Mouse (Mus musculus) gastrocnemius, postnatal 4 days (tissue): Measurements from ENCODE around the gene Hspd1. TPM values are rescaled to one million over a fixed set of nuclear protein-coding genes. Genes with fewer than 3 reads are reported as not detected.
"Not testable (repeated sequence)": the region's sequence is repeated elsewhere in the genome, so short reads cannot be mapped to it uniquely, and the experiment has no call there.

ENCODE experiments used
- DNase-seq, 2 experiments: peaks; one replicate each; pipeline ENCODE4 v3.0.0; 2021 to 2022; ENCODE audit warnings: low spot score in 2 of 2, mixed read lengths in 2 of 2
- long read RNA-seq, 2 experiments: library from polyadenylated mRNA; stranded (forward); transcript quantifications; one replicate each; pipeline ENCODE4 v2.0.0; 2021
- total RNA-seq, 2 experiments: library from RNA; stranded (reverse); gene quantifications; 2 replicates each; pipeline ENCODE4 v1.2.3; 2021

Gene Hspd1
- total RNA-seq = 100 to 1,000 TPM; 191 to 196 TPM
- long read RNA-seq, experiment 1, transcript Hspd1-201 (12 exons, 2,423 nt) = major isoform, 261 of 347 reads
- long read RNA-seq, experiment 1, partial matches to known transcripts = 31 of 347 reads
- long read RNA-seq, experiment 1, other reads (novel, unspliced or antisense) = 55 of 347 reads
- long read RNA-seq, experiment 2, transcript Hspd1-201 (12 exons, 2,423 nt) = major isoform, 295 of 381 reads
- long read RNA-seq, experiment 2, partial matches to known transcripts = 30 of 381 reads
- long read RNA-seq, experiment 2, other reads (novel, unspliced or antisense) = 56 of 381 reads

DNA sequence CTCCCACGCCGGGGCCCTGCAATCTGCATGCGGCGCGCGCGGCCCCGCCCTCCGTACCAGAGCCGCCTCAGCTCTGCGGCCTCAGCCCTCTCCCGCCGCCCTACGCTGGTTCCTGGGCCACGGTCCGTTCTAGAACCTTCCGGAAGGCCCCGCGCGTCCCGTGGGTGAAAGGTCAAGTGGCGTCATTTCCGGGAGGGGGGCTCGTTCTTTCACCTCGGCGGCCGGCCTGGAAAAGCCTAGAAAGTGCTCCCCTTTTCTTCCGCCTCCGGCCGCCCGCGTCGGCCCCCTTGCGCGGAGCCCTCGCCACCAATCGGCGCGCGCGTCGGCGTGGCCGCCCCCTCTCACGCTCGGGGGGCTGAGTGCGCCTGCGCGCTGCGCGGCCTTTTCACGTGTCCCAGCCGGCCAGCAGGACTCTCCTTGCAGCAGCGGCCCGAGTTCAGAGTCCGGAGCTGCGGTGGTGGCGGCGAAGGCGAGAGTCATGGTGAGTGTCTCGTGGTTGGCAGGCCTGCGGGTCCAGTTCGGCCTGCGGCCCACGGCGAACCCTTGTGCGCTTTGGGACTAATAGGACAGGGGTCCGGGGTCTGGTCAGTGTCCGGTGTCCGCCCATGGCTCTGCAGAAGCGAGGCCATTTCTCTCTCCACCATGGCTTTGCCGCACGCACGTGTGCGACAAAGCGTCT, at the start of gene Hspd1, which contains the start of gene Hspe1:
Gene Hspd1 (minus strand): TSS at position 312 of the 679 bp plus-strand sequence.
Gene Hspe1 (plus strand): TSS at position 201 of the 679 bp plus-strand sequence.
- DNase-seq = peak; percentile 97 to 99

DNA sequence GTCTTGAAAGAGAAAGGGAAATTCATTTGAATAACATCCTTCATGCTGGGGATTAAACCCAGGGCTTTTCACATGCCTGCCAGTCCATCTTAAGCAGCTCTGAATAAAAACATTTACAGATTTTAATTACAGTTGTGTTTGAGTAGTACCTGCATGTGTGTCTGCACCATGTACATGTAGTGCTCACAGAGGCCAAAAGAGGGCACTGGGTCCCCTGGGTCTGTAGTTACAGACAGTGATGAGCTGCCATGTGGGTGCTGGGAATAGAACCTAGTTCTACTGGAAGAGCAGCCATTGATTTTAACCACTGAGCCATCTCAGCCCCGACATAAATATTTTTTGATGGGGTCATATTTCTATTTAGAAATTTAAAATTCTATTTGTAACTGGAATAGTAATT, 47.8 kb upstream of the Hspd1 start:
- DNase-seq = no peak

DNA sequence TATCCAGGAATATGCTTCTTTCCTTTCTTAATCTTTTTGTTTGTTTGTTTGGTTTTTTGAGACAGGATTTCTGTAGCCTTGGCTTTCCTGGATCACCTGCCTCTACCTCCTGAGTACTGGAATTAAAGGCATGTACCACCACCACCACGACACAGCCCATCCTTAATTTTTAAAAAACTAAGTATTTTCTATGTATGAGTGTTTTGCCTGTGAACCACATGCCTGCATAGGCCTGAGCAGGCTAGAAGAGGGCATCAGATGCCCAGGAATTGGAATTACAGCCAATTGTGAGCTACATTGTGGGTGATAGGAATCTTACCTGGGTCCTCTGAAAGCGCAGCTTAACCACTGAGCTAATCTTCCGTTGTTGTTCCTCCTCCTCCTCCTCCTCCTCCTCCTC, 46.3 kb upstream of the Hspd1 start:
- no peak for DNase-seq

DNA sequence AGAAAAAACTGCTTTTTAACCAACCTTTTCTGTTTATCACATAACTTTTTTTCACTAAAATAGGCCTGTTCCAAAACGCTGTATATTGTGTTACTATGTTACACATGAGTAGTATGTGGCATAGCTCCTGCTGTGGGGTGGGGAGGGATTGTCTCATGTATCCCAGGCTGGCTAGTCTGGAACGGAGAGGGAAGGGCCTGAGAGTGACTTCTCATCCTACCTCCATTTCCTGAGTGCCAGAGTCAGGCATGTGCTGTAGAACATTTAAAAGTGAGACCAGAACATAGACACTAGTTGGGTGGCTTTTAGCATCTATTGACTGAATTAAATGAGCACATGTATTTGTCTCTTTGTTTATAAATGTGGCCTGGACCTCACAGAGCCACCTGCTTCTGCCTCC, 45.1 kb upstream of the Hspd1 start:
- DNase-seq = no peak

DNA sequence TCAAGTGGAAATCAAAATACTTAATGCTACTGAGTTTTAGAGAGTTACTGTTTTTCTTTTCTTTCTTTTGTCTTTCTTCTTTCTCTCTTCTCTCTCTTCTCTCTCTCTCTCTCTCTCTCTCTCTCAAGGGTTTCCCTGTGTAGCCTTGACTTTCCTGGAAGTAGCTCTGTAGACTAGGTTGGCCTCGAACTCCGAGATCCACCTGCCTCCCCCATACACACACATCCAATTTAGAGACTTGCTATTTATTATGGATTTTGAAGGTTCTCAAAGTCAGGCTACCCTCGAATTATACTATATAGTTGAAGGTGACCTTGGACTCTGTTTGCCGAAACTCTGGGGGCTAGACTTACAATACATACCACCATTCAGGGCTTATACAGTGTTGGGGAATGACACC, 44.3 kb upstream of the Hspd1 start:
- DNase-seq = no peak

DNA sequence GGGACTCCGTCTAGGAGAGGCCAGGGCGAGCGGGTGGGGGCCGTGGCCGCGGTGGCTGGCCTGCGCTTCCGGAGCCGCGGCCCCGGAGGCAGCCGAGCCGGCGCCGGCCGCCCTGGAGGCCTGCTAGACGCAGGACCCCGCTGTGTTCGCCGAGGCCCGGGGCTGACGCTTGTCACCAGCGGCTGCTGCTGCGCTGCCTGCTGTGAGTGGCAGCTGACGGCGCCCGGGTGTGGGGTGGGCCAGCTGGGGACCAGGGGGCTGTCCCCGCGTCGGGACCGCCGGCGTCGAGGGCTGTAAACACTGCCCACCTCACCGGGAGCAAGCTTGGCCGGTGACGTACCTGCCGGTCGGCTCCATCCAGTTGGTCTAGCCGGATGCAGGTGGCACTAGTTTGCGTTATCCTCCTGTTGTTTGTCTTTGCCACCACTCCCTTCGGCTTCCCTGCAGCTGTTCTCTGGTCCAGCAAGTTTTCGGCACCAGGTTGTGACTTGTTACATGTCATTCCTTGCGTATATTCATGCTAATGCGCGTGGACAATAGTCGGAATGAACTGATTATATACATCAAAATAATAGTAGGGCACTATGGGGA, 43.5 kb upstream of the Hspd1 start:
- DNase-seq = no peak

DNA sequence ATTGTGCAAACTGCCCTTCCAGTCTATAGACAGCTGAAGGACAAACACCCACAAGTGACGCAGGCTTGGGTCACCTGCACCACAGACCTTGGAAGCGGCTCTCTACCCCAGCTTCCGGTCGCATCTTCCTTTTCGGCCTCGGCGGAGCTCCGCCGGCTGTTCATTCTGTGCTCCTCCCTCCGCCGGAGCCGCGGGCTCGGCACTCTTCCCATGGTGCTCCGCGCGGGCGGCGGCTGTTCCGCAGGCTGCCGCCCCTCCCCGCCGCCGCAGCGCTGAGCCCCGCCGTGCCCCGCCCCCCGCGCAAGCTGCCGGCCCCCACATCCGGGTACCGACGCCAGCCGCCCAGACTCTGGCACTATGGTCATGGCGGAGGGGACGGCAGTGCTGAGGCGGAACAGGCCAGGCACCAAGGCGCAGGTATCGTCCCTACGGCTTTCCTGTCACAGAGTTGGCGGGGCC, 42.9 kb upstream of the Hspd1 start, which contains the start of gene Mob4:
Gene Mob4 (plus strand): TSS at position 289 of the 459 bp plus-strand sequence.
- peak; percentile 96 to 97 for DNase-seq

DNA sequence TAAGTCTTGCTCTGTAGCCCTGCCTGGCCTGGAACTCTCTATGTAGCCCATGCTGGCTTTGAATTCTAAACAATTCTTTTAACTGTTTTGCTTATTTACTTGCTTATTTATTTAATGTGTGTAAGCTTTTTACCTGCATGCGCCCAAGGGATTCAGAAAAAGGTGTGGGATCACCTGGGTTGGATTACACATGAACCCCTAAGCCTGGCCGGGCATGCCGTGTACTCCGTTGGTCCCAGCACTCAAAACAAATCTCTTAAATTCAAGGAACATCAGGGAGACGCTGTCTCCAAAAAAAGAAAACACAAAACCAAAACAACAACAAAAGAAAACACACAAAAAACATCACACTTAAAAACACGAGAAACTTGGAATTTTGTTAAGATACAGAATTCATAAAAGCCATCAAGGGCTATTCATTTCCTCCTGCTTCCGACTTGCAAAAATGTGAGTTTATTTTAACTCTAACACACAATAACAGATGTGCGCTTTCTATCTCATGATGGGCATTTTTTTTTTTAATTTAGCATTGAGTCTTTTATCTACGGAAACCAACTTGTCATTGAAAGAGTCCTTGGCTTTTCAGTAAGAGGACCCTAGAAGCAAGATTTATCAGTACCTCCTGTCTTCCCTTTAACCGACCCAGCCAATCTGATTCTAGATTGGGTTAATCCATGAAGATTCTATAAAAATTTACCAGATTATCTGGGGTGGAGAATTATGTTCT, 42.3 kb upstream of the Hspd1 start:
- no peak for DNase-seq

DNA sequence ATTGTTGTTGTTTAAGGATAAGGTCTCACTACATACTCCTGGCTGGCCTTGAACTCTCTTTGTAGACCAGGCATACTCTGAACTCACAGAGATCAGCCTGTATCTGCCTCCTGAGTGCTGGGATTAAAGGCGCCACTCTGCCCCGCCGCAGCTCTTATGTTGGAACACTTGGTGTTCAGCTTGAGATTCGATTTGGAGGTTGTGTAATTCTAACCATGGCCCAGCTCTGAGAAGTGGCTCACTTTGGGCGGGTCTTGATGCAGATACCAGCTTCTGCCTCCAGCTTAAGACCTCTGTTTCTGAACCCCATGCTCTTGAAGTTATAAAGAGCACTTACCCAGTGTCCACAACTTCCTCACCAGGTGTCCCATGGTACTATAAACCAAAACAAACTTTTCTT, 41.7 kb upstream of the Hspd1 start:
- no peak for DNase-seq

DNA sequence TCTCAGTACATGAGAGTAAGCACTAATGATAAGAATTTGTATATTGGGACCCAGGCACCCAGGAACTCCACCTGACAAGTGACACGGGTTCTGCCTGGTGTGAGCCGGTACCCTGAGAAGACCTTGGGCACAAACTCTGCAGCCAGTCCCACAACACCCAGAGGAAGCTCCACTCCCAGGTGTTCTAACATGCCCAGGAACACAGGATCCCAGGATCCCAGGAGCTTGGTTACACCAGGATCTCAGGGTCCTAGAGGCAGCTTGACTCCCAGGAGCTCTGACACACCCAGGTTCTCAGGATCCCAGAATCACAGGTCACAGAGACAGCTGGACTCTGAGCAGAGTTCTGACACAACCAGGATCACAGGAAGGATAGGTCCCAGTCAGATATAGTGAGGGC, 36.1 kb upstream of the Hspd1 start:
- not testable (repeated sequence) for DNase-seq

DNA sequence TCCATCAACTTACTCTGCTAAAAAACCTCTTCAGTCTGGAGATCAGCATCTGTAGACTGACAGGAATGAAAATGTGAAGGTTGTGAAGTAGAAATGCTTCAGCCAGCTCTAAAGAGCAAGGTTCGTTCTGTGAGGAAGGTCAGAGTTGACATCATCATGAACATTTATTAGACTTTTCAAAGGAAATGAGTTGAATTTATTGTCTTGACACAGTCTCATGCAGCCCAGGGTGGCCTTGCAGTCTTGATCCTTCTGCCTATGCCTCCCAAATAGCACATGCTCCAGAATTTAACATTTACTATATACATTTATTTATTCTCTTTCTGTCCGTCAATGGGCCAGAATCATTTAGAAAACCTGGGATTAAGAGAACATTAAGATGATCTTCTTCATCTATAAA, 35.5 kb upstream of the Hspd1 start:
- DNase-seq = no peak

DNA sequence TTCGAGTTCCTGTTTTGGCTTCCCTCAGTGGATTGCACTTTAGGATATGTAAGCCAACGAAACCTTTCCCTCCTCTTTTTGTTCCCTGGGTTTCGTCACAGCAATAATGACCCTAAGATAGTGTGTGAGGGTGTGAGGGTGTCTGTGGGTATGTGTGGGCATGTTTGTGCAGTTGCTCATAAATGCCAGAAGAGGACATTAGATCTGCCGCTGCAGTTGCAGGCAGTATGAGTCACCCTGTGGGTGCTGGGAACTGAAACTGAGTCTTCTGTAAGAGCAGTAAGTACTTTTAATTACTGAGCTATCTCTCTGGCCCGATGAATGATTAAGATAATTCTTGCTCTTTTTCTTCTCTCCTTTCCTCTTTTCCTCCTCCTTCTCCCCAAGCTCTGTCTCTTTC, 35.0 kb upstream of the Hspd1 start:
- no peak for DNase-seq

DNA sequence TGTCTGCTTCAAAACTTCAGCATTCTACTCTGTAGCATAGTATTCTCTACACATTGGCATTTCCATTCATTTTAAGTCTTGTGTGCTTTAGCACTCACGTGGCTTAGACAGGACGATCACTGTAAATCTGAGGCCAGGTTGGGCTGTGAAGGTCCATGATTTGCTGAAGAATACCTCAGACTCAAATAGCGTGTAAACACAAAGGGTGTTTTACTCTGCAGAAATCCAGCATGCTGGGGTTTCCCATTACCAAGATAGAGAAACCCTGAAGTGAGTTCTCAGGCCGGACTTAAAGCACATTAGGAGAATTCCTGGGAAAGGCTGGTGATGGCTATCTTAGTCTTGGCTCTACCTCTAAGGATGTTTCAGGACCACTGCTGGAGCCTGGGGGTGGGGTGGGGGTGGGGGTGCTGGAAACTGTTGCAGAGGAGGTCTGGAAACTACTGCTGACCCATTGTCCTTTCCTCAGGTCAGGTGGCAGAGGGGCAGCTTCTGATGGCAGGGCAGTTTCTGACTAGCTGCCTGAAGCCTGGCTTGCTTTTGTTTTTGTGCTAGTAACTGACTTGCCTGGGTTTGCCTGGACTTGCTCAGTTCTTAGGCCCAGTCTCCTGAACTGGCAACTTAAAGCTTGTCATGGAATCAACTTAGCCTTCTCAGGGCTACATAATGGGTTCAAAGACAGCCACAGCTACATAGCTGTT, 21.2 kb upstream of the Hspd1 start:
- no peak for DNase-seq

DNA sequence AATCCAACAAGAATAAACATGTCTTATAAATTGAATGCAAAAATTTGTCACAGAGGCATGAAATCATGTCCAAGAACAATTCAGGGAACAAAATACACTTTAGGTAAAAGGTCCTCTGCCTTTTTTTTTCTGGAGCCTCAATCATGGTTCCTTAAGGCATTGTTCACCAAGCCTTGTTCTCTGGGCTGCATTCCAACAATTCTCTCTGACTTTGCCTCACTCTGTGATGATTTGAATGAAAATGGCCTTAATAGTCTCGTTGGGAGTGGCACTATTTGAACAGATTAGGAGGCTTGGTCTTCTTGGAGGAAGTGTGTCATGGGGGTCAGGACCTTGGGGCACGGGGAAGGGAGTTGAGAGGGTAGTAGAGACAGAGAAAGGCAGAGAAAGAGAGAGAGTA, 20.4 kb upstream of the Hspd1 start:
- no peak for DNase-seq

DNA sequence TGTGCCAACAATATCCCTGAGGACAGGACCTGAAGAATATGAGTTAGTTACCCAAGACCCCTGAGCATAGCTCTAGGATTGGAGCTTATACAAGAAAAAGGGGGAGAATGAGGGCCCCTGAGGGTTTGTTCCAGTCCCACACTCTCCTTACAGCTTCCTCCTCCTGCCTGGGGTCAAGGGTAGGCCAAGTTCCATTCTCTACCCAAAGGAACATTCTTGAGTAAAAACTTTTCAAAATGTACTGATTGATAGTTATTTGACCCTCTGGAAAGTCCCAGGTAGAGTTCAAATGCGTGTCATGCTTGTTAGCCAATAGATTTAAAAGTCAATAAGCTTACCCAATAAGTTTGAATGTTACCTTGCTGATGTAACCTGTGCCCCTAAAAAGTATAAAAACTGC, 19.6 kb upstream of the Hspd1 start:
- no peak for DNase-seq

DNA sequence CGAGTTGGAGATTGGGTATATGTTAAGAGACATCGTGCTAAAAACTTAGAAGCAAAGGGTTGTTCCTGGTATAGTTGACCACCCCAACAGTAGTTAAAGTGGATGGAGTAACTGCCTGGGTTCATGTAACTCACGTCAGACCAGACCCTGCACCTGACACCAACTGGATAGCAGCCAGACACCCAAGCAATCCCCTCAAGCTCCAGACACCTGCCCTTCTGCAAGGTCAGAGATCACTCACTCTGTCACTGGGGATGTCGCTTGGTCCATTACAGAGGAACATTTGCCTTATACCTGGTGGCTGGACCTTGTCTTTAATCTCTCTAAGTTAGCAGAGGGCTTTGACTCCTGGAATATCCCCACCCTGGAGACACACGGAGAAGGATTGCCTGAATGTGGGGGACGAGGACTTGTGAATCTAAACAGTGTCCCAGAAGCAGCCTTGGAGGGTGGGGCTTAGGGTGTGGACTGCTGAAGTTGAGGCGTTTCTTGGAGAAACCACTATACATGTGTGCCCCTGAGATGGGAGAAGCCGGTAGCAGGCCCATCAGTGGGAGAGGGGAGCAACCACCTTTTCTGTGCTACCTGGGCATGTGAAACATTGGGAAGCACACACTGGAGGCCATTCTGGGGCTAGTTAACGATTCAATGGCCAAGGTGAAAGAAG, 19.0 kb upstream of the Hspd1 start:
- no peak for DNase-seq

DNA sequence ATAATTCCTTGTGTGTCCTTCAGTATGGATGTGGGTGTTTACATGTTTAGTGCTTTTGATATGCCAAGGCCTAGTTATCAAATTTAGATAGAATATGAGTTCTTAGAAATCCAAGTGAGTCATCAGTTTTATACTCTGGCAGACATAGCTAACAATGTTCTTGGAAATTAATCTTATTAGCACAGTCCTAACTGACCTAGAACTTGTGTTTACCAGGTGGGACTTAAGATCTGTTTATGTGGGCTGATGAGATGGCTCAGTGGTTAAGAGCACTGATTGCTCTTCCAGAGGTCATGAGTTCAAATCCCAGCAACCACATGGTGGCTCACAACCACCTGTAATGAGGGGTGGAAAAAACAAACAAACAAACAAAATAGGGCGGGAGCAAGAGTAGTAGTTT, 4.4 kb upstream of the Hspd1 start:
- no peak for DNase-seq

DNA sequence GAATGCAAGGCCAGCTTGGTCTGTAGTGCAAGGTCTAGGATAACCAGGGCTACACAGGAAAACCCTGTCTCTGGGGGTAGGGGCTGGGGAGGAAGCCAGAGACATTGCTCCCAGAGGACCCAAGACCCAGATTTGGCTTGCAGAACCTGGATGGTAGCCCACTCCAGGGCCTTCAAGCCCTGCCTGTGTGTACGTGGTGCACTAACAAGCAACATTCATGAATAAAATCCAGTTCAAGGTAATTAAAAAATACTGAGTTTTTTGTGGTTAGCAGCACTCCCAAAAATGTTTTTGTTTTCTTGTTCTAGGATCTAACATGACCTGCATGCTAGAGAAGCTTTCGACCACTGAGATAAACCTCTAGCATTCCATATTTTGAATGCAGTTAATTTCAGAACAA, 4.0 kb upstream of the Hspd1 start:
- DNase-seq = no peak

DNA sequence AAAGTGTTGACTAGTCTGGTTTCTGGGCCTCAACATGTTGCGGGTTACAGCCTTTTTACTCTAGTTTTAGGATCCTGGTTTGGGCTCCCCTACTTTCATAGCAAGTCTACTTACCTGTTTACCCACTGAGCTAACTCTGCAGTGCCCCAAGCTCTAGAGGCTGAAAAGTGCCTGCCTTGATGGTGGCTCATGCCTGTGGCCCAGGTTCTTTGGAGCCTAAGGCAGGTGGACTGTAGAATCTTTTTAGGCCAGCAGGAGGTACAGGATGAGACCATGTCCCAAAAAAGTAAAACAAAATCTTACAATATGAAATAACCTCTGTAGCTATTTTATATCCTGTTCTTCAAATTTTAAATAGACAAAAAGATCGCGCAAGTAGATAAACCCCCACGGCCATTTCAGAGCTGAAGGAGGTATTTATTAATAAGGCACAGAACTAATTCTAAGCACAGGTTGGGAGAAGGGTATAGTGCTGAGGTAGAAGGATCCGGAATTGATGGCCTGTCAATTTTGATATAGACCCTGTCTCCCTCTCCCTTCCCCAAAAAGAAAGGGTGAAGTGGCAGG, 1.5 kb upstream of the Hspd1 start:
- DNase-seq = no peak
